Mouse (Mus musculus) A20 (cell line): Measurements from ENCODE around the gene Gatb.

ENCODE experiments used
- DNase-seq: peaks from one replicate; pipeline ENCODE4 v3.0.0-alpha.2; 2011; ENCODE audit warnings: low read depth, low spot score

Gene Gatb

DNA sequence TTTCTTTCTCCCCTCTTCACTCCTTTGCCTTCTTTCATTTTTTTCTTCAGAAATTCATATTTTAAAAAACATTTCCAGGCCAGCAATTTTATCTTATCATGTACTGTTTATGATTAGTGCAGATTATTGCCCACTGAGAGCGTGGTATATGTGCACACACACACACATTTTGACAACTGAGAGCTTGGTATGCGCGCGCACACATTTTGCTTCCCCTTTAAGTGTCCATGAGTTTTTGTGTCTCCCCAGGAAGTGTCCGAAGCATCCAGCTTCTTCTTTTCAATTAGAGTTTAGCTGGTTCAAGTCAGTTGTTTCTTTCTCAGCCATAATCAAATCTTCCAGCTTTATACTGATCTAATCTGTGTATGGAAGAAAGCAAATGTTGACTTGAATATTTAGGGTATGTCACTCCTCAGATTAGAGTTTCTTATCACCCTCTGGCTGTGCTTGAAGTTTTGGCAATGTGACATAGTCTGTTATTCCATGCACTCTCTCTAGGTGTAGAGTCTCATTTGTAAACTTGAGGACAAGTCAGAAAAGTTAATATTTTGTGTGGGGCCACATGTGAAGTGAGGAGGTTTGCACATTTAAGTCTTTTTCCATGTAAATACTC, 18.8 kb downstream of the Gatb start:
- no peak for DNase-seq

DNA sequence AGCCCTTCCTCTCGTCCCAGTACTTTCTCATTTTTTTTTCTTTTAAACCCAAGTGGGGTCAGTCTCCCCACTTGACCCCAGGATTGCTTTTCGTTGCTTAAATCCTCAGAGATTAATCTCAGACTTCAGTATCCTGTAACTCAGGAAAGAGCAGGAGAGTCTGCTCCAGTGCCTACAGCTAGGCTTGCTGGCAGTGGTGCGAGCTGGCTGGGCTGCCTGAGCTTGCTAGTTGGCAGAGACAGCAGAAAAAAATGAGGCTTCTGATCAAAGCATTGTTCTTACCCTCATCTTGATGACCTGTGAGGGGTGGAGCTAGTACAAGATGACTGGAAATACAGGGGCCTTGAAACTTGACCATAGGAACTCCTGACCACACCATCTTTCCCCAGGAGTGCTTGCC, 20.5 kb downstream of the Gatb start:
- DNase-seq: no peak

DNA sequence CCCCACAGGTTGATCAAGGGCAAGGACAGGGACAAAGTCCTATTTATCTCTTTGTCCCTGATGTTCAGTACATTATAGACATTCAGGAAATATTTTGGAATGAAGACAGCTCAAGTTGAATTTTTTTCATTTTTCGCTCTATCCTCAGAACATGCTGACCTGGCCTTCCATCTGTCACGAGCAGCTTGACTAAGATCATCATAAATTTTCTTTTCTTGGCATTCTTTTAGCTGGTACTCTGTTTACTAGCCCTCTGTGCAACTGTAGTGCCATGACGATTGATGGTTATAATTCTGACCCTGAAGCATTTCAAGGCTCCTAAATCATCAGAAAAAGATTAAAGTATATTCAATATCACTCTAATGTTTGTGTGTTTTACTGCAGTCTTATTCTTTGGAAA, 25.6 kb downstream of the Gatb start:
- DNase-seq: no peak

DNA sequence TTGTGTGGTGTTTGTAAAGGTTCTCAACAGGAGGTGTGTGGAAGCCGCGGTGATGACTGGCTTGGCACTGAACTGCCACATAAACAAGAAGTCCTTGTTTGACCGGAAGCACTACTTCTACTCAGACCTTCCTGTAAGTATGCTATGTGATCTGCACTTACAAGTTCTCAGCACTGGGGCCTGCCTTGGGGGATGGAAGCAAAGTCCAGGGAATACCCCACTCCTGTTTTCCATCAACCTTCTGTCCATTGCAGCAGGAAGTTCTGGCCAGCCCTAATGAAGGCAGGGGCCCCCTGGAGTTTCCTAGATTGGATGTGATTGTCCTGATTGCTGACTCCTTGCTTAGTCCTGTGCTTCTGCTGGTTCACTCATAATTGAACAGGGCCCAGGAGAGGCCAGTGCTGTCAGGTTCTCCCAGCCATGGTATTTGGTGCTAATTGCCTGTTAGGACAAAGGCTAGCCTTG, 28.0 kb downstream of the Gatb start:
- DNase-seq: no peak

DNA sequence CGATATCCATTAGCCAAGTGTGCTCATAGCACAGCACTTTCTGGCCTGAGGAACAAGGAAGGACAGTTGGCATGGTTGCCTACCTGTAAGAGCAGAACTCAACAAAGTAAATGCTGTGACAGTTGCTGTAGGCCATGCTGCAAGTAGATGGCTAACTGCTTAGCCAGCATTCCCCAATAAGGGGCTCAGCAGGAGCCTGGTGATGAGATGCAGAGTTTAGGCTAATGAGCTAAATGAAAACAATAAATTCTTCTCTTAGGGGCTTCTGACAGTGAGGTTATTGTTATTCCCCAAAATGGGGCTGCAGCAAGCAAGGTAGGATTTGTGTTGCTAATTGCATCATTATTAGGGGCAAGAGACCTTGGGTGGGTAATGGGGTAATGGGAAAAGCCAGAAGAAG, 29.9 kb downstream of the Gatb start:
- DNase-seq: no peak

DNA sequence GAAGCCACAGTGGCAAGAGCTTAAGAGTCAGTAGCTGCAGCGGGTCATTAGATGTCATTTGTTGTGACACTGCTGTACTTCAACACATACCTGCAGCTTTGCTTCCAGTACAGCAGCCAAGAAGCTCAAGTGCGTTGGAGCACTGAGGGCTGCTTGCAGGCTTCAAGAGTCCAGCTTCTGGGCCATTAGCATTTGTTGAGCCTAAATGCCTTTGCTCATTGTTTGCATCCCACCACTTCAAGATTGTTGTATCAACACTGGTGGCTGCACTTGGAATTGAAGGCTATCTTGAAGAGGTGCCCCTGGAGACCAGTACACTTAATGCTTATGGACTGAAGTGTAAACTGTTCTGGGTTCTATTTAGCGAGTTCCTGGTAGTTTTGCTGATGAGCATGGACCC, 33.0 kb downstream of the Gatb start:
- no peak for DNase-seq

DNA sequence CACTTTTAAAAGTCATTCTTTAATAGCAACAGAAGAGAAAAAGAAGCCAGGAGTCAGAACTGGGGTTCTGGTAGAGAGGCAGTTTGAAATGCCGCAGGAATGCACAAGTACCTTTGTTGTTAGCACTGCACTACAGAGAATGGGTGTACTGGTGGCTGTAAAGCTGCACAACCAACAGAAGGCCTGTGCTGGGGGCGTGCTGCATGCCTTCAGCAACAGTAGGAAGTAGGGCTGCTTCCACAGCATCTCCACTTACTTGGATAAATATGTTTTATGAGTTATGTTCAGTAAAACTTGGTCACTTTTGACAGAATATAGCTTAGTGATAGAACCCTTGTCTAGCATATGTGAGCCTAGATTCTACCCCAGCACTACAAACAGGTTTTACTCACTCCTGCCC, 33.8 kb downstream of the Gatb start:
- DNase-seq: no peak

DNA sequence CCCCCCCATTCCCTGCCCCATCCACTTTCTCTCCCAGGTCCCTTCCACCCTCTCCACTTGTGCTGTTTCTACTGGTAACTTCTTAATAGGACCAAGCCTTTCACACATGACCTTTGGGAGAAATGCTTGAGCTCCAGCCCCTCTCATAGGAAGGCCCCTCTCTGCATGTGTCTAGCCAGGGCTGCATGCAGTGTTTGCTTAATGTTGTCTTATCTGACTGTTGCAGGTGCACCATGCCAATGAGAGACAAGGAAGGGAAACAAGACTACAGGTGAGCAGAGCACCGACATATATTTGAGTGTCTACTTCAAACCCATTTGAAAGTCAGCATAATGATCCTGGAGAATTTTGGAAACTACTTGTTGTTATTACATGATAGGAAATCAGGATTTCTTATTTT, 42.5 kb downstream of the Gatb start:
- no peak for DNase-seq

DNA sequence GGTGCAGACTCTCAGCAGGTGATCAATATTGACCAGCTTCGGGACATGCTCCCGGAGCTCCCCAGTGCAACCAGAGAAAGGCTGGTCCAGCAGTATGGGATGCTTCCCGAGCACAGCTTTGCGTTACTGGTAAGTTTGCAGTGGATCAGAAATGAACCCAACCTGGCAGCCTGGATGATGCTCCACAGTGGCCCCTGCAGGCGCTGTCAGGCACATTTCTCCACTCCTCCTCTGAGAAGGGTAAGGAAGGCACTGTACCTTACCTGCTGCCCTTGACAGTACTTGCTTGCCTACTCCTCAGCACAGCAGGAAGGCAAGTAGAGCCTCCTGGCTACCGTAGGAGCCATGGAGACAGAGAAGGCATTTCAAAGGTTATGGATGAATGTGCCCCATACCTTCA, 45.0 kb downstream of the Gatb start:
- DNase-seq: no peak

DNA sequence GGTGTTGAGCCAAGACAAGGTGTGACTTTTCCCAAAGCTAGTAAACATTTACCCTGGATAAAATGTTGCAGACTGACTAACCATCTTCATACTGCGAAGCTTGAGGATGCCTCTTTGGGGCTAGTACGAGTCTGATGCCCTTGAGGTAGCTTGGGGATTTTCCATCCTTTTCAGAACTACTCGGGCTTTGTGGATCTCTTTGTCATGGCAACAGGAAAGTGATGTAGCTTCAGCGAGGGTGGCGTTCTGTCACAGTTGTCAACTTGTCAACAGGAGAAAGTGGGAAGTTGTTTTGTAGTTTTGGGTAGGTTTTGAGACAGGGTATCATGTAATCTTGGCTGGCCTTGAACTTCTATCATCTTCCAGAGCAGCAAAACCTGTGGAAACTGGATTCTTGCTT, 45.4 kb downstream of the Gatb start:
- DNase-seq: no peak

DNA sequence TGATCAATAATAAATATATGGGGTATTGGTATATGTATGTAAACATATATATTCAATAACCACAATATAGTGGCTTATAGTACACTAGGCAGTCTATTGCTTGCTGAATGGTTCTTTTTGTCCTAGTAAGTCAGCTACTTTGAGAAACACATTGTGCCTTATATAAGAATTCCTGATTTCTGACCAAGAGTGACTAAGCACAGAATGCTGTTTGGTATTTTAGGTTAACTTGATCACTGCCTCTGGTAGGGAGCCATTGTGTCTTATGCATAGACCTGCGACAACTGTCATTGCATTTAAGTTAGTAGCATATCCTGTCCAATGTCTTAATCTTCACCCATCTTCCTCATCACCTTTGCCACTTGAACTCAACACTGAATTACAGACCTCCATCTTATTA, 45.8 kb downstream of the Gatb start:
- no peak for DNase-seq

DNA sequence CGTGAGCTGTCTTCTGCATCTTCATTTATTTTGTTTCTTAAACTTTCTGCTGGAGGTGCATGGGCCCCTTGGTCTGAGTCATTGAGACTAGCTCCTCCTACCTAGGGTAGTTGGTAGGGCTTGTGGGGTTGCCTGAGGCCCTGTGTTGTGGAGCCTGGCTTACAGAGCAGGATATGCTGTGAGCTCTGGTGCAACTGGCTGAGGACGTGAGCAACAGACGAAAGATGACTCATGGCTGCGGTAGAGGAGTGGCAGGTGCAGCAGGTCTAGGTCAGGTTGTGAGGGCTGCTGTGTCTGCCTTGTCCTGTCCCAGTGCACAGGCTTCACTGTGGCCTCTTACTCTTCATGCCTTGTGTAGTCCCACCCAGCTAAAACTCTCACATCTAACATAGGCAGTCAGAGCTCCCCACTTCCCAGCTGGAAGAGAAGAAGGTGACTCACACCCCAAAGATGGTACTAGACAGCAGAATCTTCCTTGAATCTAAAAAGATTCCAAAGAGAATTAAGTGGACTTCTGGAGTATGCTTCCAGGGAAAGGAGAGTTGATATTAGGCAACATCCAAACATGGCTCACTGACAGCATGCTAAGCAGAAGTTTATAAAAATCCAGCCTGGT, 56.1 kb downstream of the Gatb start:
- DNase-seq: no peak

DNA sequence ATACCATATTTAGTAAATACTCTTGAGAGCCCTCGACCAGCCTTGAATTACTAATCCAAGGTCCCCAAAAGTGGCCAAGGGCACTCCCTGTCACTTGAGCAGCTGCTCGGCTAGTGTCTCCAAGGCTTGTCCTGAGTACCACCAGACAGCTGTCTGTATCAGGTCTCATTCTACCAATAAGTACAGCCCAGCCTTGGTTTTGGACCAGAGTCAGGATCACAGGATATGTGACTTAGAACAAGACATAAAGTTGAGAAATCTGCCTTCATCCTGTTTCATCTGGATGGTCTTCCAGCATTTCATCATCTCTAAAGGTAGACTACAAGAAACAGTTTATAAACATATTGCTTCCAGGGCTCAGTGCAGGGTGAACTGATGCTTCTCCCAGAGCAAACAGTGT, 59.8 kb downstream of the Gatb start:
- no peak for DNase-seq

DNA sequence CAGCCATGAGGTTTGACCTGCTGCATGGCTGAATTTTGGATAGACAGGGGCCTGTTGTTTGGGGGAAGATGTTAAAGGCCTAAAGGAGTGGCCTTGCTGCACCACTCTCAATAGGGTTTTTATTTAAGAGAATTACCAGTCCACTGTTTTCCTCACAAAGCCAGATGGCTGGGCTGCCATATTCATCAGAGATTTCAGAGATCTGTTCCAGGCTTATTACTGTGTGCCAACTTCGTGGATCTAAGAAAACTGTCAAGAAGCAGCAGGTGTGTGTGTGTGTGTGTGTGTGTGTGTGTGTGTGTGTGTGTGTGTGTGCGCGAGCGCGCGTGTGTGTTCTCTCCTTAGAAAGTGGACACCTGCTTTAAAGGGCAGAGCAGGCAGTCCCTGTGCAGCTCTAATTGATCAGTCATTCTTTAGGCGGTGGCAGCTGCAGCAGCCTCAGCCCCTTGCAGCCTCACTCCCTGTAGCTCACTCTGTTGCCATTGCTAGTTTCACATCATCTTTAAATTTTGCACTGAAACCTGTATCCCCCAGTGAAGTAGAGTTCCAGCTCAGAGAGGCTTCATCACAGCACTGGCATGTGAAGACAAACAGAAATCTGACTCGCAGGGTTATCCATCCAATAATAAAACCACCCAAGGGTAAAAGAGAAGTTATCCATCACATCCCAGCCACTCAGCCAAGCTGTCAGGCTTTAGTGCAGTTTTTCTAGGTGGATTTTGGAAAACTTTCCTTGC, 60.6 kb downstream of the Gatb start:
- peak; percentile 43 for DNase-seq

DNA sequence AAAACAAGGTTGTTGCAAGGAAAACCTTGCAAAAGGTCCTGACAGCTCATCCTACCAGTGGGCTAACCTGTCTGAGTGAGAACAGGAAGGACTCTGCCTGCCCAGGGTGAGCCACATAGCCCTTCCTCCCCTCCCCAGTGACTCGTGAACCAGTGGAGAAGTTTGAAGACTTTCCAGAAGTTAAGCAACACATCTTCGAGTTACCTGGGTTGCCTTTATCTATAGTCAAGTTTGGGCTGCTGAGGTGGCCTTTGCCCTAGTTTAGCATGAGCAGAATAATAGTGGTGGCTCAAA, 61.2 kb downstream of the Gatb start:
- DNase-seq: no peak

DNA sequence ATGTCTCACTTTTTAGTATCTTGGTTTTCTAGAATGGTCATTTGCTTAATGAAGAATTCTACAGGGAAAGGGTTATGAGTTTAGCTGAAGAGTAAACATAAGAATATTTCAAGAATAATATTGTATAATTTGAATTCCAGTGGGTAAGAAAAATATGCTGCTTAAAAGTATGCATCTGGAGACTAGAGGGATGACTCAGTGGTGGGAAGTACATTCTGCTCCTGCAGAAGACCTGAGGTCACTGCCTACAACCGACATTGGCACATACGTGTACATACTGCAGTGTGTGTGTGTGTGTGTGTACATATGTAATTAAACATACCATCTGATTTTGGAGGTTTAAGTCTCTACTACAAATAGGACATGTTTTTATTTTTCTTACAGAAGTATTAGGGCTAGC, 61.7 kb downstream of the Gatb start:
- DNase-seq: no peak

DNA sequence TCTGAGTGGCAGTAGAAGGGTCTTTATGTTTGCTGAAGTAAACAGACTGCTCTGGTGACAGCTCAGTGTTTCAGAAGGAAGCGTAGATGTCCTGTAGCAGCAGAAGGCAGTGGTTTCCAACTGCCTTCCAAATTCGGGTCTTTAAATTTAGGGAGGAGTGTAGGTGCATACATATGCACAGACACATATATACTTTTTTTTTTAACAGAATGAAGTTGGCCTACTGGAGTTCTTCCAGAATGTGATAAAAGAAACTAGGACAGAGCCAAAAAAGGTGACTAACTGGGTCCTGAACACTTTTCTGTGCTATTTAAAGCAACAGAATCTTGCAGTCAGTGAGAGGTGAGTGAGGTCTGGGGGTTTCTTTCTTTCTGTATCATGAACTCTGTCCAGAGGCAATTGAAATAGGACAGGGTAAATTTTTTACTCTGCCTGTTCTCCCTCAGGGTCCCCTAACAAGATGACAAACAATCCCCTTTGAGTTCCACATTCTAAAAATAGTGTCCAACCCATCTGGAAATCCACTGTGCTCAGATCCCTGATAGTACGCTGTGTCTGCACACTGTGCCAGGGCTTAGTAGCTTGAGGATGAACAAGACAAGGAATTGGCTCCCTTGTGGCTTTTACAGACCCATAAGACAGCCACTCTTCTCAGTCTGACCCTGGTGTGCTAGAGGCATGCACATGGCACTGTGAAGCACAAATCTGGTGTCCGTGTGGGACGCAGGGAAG, 63.0 kb downstream of the Gatb start:
- DNase-seq: no peak

DNA sequence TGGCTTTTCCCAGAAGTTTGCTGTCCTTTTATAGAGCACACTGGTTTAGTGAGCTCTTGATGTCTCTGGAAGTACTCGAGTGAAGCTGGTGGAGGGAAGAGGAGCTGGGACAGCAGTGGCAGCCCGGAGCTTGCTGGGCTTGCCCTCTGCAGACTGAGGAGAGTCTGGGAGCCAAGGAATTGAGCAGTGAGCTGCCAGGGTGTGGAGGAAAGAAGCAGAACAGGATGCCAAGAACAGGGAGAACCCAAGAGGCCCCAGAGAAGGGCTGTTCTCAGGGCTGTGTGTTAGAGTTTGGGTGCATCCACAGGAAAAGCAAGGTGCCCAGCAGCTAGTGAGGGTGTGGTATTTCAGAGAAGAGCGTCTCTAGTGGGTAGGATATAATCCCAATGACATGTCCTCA, 67.8 kb downstream of the Gatb start:
- DNase-seq: no peak

DNA sequence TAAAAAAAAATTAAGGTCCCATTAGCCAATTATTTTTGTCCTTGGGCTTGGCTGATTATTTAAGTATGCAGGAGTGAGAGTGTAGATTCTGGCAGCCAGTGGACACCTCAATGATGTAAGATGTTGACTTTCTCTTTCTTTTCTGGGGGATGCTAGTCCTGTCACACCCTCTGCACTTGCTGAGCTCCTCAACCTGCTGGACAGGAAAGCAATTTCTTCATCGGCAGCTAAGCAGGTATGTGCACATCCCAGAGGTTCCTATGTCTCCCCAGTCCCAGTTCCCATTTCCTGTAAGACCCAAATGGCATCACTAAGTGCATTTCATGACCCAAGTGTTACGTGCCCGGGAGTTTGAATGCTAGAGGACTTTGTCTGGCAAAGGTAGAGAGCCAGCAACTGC, 70.9 kb downstream of the Gatb start:
- no peak for DNase-seq

DNA sequence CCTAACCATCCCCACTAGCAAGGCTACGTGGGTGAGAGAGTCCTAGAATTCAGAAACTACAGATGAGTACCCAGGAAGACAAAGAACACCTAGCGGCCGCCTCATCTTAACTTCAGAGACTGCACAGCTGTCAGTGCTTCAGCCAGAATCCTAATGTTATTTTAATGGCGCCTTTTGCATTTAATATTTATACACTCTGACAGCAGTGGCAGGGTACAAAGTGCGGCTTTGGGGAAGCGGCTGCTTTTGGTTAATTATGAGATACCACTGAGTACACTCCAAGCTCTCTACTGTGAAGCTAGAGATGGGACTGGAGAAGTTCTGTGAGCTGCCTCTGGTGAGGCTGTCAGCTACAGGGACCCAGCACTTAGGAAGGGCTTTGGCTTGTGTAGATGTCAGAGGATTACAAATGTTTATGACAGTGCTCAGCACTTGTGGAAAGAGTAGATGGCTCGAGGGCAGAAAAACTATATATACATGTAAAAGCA, 71.6 kb downstream of the Gatb start:
- no peak for DNase-seq

DNA sequence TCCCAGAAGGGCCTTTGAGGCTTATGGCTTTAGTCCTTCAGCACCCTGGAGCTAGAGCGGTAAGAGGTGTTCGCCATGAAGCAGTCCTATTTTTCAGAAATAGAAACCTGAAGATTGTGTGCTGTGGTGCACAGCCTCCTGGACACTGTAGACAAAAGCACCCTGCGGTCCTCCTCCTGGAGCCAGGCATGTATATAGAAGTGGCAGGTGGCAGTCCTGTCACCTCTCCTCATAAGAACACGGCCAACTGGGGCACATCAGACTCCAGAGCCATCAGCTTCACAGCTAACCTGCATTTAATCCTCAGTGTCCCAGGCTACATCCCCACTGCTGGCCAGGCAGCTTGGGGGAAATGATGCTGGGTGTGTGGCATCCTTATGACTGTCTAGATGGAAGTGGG, 75.3 kb downstream of the Gatb start:
- no peak for DNase-seq
